Mouse (Mus musculus): ENCODE measurements around the gene Notch3.

DNA sequence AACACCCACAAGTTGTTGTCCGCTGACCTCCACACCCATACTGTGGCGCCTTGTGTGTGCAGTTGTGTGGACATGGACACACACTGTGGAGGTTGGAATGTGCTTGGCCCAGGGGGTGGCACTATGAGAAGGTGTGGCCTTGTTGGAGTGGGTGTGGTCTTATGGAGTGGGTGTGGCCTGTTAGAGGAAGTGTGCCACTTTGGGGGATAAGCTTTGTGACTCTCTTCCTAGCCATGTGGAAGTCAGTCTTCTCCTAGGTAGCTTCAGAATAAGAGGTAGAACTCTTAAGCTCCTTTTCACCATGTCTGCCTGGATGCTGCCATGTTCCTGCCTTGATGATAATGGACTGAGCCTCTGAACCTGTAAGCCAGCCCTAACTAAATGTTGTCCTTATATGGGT, 79.6 kb downstream of the Notch3 start:
- TF ChIP-seq GATA1 (IDR thresholded peaks at IDR 0.05; ENCODE audit: low read length) (no peak), TAL1 (IDR thresholded peaks at IDR 0.05; ENCODE audit: low read length) (no peak)
